Mouse (Mus musculus) left cerebral cortex, adult 11 months (tissue): Measurements from ENCODE around the gene Tekt4.

Experiments
- DNase-seq: peaks from one replicate; pipeline ENCODE4 v3.0.0; 2022; ENCODE audit warnings: low spot score

Tekt4 gene

GRCm38 (mm10) chr17:25475946-25476744 is 21.7 kb downstream of the Tekt4 start:
- peak; percentile 49 for DNase-seq

- DNase-seq = no peak
Measured at GRCm38 (mm10) chr17:25480152-25480551, 25.7 kb downstream of the Tekt4 start.

GRCm38 (mm10) chr17:25480820-25481219 is 26.4 kb downstream of the Tekt4 start:
- no peak for DNase-seq

GRCm38 (mm10) chr17:25482092-25482491 is 27.7 kb downstream of the Tekt4 start:
- no peak for DNase-seq

GRCm38 (mm10) chr17:25497013-25497412 is 42.6 kb downstream of the Tekt4 start, which contains the start of gene Sstr5:
Gene Sstr5 (minus strand): TSS chr17:25497288.
- no peak for DNase-seq

GRCm38 (mm10) chr17:25502599-25502998 is 48.2 kb downstream of the Tekt4 start:
- no peak for DNase-seq

GRCm38 (mm10) chr17:25507799-25508198 is 53.4 kb downstream of the Tekt4 start:
- peak; percentile 47 for DNase-seq

GRCm38 (mm10) chr17:25508860-25509577 is 54.6 kb downstream of the Tekt4 start:
- peak; percentile 78 for DNase-seq

GRCm38 (mm10) chr17:25510074-25510830 is 55.8 kb downstream of the Tekt4 start:
- no peak for DNase-seq

- DNase-seq = no peak
Measured at GRCm38 (mm10) chr17:25511876-25512275, 57.5 kb downstream of the Tekt4 start.

GRCm38 (mm10) chr17:25514055-25514454 is 59.6 kb downstream of the Tekt4 start:
- no peak for DNase-seq

GRCm38 (mm10) chr17:25516315-25516714 is 61.9 kb downstream of the Tekt4 start:
- DNase-seq = no peak

- DNase-seq = peak; percentile 58
Measured at GRCm38 (mm10) chr17:25518144-25518543, 63.7 kb downstream of the Tekt4 start.

- peak; percentile 65 for DNase-seq
Measured at GRCm38 (mm10) chr17:25519511-25519910, 65.1 kb downstream of the Tekt4 start.

GRCm38 (mm10) chr17:25520492-25520891 is 66.1 kb downstream of the Tekt4 start:
- no peak for DNase-seq

- DNase-seq = no peak
Measured at GRCm38 (mm10) chr17:25522080-25522479, 67.7 kb downstream of the Tekt4 start.
